Mouse (Mus musculus) gastrocnemius, postnatal 25 days (tissue): ENCODE results near the gene Rufy3. TPM values are rescaled to one million over a fixed set of nuclear protein-coding genes. Genes with fewer than 3 reads are reported as not detected.
A peak's percentile ranks its signal among the peaks of the same experiment; 100 is the strongest.

Experiments
- DNase-seq: peaks from one replicate; pipeline ENCODE4 v3.0.0; 2022
- total RNA-seq, 2 experiments: library from RNA; stranded (reverse); gene quantifications; 1 replicate in 1 of 2; 2 replicates in 1 of 2; pipeline ENCODE4 v1.2.3; 2021

Rufy3 gene
- total RNA-seq, 2 experiments from 2014 or later, result 6.8 to 8.4 TPM

GRCm38 (mm10) chr5:88575506-88576338, 10.9 kb downstream of the Rufy3 start:
- no peak for DNase-seq

- DNase-seq, result no peak
Measured at GRCm38 (mm10) chr5:88580681-88581080, 15.8 kb downstream of the Rufy3 start.

GRCm38 (mm10) chr5:88581343-88581742, 16.5 kb downstream of the Rufy3 start:
- DNase-seq, result no peak

GRCm38 (mm10) chr5:88583271-88584031, 18.6 kb downstream of the Rufy3 start:
- peak; percentile 33 for DNase-seq

- DNase-seq, result no peak
Measured at GRCm38 (mm10) chr5:88584061-88584460, 19.2 kb downstream of the Rufy3 start.

GRCm38 (mm10) chr5:88586407-88587174, 21.8 kb downstream of the Rufy3 start:
- DNase-seq, result no peak

- no peak for DNase-seq
Measured at GRCm38 (mm10) chr5:88587211-88587934, 22.5 kb downstream of the Rufy3 start.

- DNase-seq, result no peak
Measured at GRCm38 (mm10) chr5:88588481-88588880, 23.6 kb downstream of the Rufy3 start.

GRCm38 (mm10) chr5:88593421-88594172, 28.8 kb downstream of the Rufy3 start:
- no peak for DNase-seq

GRCm38 (mm10) chr5:88594173-88594569, 29.3 kb downstream of the Rufy3 start:
- DNase-seq, result no peak

GRCm38 (mm10) chr5:88595537-88596455, 31.0 kb downstream of the Rufy3 start:
- DNase-seq, result no peak

GRCm38 (mm10) chr5:88598961-88599360, 34.1 kb downstream of the Rufy3 start:
- no peak for DNase-seq

- DNase-seq, result no peak
Measured at GRCm38 (mm10) chr5:88602030-88602429, 37.2 kb downstream of the Rufy3 start.

GRCm38 (mm10) chr5:88602713-88603112, 37.9 kb downstream of the Rufy3 start:
- no peak for DNase-seq

GRCm38 (mm10) chr5:88604046-88604445, 39.2 kb downstream of the Rufy3 start:
- no peak for DNase-seq

GRCm38 (mm10) chr5:88604641-88605358, 40.0 kb downstream of the Rufy3 start:
- DNase-seq, result no peak

- DNase-seq, result no peak
Measured at GRCm38 (mm10) chr5:88614129-88614528, 49.3 kb downstream of the Rufy3 start.

GRCm38 (mm10) chr5:88616988-88617387, 52.1 kb downstream of the Rufy3 start:
- DNase-seq, result no peak

GRCm38 (mm10) chr5:88627545-88627944, 62.7 kb downstream of the Rufy3 start:
- no peak for DNase-seq
